Mouse (Mus musculus) spleen, postnatal 4 days (tissue): Measurements from ENCODE around the gene Klhl20.

Experiments
- DNase-seq, 2 experiments: peaks; one replicate each; pipeline ENCODE4 v3.0.0; 2022; ENCODE audit warnings: low spot score in 2 of 2

Klhl20 gene

DNA sequence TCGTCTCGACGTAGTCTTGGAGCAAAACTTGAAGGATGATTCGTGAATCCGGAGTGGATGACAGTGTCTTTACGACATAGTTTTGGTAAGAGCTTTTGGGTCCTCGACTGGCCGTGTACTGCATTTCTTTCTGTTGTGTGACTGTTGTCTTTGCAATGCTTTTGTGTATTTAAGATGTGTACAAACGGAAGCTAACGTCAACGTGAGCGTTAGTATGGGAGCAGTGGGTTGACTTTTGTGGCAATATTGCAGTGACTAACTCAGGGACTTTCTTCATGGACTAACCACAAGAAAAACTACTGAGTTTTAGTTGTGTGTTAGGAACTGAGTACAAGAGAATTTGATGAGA, 60.1 kb downstream of the Klhl20 start:
- no peak for DNase-seq

DNA sequence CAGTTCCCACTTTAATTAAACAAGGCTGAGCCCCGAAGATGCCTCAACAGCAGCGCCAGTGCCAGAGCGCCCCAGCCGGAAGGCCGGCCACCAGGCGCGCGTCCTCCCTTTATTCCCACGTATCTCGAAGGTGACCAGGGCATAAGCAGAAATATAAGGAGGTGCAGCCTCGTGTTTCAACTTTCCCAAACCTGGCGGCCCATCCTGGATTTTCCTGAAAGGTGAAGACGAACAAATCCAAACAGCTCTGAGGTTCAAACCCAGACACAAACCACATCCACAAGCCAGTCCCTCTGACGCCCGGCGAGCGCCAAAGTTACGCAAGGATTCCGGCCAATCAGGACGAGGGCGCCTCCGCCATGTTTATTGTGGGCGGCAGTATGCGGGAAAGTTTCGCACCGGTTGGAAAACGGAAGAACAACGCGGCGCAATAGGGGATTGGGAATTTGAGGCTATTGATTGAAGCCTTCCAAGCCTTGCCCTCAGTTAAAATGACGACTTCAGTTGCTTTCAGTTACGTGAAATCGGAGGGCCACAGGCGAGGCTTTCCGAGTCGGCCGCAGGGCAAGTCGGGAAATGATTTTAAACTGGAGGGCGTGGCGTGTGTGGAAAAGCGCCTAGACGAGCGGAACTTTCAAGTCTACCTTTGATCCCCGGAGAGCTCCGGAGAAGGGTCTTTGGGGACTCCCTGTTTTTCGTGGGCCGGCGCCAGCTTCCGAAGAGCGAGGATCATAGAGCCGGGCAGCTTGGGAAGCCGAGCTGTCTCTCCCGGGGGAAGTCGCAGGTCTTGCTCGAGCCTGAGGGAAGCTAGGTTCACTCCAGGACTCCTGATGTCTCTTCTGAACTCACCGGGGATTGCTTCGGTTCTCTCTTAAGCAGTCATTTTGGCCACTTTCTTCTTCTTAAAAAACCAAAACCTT, 60.7 kb downstream of the Klhl20 start, which contains the start of the genes Dars2 and Cenpl:
TSS of gene Dars2 (minus strand) at position 307 of the 920 bp plus-strand sequence.
TSS of gene Cenpl (plus strand) at position 362 of the 920 bp plus-strand sequence.
- peak; percentile 91 to 94 for DNase-seq

DNA sequence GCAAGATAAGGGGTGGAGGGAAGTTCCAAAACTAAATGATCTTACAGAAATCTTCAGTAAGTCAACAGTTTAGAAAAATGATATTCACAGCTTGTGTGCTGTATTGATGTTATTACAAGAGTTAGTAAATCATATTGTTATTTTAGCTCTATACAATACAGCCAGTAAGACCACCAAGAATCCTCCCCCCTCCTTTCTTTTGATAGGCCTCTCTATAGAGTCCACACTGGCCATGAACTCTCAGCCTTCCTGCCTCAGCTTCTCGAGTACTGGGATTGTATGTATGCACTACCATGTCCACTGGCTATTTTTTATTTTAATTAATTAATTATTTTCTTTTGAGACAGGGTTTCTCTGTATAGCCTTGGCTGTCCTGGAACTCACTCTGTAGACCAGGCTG, 68.0 kb downstream of the Klhl20 start:
- no peak for DNase-seq

DNA sequence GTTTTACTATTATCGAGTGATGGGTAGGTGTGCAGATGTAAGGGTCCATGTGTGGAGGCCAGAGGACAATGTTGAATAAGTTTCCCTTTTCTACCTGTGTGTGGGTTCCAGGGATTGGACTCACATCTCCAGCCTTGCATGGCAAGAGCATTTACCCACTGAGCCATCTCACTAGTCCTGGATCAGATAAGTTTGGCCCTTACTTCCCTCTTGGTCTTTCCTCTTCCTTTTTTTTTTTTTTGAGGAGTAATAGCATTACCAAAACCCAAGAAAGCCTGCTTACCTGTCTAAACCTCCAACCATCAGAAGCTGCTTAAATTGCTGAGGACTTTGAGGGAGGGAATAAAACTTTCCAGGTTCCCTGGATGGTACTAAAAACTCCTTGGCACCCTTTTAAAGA, 74.1 kb downstream of the Klhl20 start:
- DNase-seq: no peak

DNA sequence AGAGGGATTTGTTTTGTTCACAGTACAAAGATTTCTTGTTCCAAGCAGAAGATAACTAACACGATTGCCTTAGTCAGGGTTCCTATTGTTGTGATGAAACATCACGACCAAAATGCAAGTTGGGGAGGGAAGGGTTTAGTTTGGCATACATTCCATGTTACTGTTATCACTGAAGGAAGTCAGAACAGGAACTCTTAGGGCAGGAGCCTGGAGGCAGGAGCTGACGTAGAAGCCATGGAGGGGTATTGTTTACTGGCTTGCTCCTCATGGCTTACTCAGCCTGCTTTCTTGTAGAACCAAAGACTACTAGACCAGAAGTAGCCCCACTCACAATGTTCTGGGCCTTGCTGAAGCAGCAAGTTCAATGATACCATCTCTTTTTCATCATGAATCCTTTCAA, 84.3 kb downstream of the Klhl20 start:
- no peak for DNase-seq

DNA sequence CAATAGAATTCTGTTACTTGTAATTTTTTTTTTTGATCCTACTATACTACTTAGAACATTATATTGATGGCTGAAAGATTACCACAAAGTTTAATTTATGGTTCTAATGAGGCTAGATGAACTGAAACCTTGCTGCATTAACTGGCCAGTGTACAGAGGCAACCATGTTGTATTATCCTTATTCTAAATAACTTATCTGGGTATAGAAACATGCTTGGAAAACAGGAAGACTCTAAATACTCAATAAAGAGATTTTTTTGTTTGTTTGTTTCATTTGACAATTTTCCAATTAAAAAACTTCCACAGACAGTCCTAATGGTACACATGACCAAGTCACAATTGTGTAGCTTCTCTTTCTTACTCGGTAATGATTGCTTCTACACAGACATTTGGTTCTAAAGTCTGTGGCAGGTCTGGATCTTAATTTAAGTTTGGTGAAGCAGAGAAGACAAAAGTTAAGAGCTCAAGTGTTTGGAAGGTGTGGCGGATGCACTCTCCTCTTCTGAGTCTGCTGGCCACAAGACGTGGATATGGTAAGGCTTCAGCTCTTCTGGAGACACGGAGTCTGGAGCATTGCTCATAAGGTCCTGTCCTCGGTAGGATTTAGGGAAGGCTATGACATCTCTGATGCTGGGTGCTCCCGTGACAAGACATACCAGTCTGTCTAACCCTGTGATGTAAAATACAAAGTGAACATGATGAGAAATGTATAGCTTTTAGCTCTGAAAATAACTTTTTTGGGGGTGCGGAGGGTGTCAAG, 89.9 kb downstream of the Klhl20 start:
- DNase-seq: no peak

DNA sequence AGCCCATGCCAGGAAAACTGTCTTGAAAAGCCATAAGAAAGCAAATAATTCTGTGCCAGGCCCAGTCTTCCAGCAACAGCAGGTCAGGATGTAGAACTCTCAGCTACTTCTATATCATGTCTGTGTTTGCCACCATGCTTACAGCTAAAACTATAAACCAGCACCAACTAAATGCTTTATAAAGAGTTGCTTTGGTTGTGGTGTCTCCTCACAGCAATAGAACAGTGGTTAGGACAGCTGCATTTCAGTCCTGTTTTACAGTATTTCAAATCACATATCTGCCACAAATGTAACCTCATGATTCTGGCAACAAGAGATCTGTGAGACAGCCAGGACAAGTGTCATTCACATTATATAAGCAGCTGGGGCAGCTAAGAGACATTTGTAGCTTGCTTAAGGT, 90.5 kb downstream of the Klhl20 start:
- DNase-seq: no peak

DNA sequence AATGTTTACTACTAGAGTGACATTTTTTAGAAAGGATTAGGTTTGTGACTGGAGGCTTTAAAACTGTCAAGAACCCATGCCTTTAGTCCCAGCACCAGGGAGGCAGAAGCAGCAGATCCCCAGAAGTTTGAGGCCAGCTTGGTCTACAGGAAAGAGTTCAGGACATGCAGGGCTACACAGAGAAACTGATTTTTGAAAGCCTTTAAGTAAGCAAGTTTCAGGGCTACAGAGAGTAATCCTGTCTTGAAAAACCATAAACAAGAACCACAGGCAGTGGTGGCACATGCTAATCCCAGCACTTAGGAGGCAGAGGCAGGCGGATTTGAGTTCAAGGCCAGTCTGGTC, 90.9 kb downstream of the Klhl20 start:
- no peak for DNase-seq

DNA sequence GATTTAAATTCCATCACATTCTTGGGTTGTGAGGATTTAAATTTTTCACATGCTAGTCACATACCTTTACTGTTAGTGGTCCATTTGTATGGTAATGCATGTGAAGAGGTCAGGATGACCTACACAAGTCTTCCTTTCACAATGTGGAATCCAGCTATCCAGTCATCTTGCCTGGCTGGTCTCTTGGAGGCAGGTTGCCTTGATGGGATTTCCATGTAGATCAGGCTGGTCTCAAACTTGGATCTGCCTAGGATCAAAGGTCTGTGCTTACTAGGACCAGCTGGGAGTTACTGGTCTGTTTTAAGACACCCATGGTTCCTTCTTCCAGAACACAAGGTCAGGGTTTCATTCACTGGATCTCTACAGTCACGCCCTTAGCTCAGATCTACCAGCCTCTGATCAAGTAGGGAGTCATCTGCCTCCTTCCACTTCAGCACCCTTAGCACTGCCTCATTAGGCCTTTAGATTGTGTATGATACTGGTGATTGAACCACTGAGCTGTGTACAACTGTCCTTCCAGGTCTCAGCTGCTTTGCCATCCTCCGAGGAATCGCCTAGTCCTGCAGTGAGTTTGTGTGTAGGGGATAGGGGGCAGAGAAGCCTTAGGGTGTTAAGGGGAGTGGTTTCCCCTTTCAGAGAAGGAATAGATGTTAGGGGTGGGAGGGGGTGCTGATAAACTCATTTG, 91.4 kb downstream of the Klhl20 start:
- peak; percentile 41 to 65 for DNase-seq

DNA sequence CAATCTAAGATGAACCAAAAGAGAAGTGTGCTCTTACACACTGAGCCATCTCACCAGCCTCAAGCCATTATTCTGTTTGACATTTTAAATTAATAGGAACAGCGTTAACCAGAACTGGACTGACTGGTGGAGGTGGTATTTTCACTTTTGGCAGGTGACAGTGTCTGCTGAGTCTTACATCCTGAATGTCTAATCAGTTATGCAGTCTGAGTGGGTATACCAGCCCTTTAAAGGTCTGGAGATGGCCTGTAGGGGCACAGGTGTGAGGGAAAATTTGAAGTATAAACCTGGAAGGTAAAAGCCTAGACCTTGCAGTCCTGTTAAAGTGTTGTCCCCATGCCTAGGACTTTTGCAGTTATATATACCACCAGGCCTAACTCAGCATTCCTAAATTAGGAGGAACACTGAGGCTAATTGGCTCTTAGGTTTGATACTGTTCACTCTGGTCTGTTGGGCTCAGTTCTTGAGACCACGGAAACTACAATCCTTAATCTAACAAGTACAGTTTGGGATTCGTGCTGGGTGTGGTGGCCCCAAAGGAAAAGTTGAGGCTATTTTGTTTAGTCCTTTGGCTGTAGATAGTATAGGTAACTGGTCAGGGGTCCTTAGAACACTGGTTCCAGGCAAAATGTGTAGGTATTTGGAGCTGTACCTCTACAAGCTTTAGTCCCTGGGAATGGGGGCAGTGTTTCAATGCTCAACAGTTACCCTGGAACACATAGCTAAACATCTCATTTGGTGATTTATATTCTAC, 92.2 kb downstream of the Klhl20 start:
- no peak for DNase-seq
